In the genomic region with DNA sequence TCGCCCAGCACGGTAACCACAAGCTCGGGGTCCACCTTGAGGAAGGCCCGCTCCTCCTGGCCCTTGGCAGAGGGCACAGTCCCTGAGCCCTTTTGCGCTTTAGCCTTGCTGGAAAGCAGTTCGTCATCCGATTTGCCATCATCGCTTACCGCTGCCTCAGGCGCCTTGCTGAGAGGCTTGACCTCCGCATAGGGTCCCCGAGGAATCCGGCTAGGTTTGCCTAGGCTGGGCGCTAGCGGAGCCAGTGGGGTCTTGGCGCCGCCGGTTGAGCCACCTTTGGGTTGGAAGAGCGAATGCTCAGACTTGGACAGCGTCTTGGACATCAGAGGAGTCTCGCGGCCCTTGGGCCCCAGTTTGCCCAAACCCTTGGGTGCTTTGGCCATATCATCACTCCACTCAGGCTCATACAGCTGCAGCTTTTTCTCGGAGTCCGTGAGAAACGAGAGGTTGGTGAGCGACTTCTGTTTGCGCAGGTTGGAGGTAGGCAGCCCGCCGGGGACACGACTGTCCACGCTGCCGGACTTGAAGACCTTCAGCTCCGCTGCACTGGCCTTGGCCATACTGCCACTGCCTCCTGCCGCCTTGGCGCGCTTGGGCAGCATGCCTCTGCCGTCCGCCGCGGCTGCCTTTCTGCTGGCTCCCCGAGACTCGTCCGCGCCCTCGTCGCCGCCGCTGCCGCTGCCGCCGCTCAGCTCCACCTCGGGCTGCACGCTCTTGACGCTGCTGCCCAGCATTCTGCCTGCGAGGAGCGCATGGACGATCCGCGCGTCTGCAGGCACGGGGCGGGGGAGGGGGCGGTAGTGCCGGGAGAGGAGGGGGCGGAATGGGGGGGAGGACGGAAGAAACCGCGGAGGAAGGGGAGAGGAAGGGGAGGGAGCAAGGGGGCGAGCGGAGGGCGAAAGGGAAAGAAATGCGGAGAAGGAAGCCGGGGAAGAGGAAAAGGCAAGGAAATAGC, we compare ENCODE assay signal across 8 mouse cellular contexts. TPM values are rescaled to one million over a fixed set of nuclear protein-coding genes. Genes with fewer than 3 reads are reported as not detected.
DNase-seq lines count a peak whose midpoint lies in the region; ATAC-seq and TF ChIP-seq lines count a peak whose summit lies in the region.

No protein-coding gene starts in this region.

- no peak for TF ChIP-seq CTCF in ES-Bruce4 (IDR thresholded peaks at IDR 0.05; ENCODE audit: low read depth, low read length)

- H3K27me3 ChIP-seq in ES-Bruce4 (ENCODE audit: control insufficient read depth, insufficient read depth, low read length, poor library complexity, severe bottlenecking) = peaks cover 2% of the 10 kb centered on the region
- H3K27me3 ChIP-seq in forebrain, embryonic 16.5 days (replicated peaks; ENCODE audit: control insufficient read depth, insufficient read depth, low read length) = no peaks in the 10 kb centered on the region
- H3K27me3 ChIP-seq in hindbrain, embryonic 14.5 days (ENCODE audit: control insufficient read depth, insufficient read depth, low read length) = no peaks in the 10 kb centered on the region

- peak overlapping the region; percentile 8 for H3K9ac ChIP-seq in ES-Bruce4 (ENCODE audit: low read depth, poor library complexity, severe bottlenecking)
- H3K9ac ChIP-seq in forebrain, embryonic 16.5 days (replicated peaks; ENCODE audit: low read depth, low read length) = peak overlapping the region; percentile 92
- peak overlapping the region; percentile 93 for H3K9ac ChIP-seq in hindbrain, embryonic 14.5 days

- 1% methylated on average over 68 of the region's 73 CpGs for WGBS in forebrain, embryonic 16.5 days
- WGBS in hindbrain, embryonic 14.5 days = 2% methylated on average over 71 of the region's 73 CpGs
- WGBS in macrophage (ENCODE audit: missing documents) = 44% methylated on average over 49 of the region's 73 CpGs

- H3K4me1 ChIP-seq in ES-Bruce4 (ENCODE audit: control insufficient read depth, insufficient read depth, low read length) = peaks cover 21% of the 10 kb centered on the region
- H3K4me1 ChIP-seq in forebrain, embryonic 16.5 days (replicated peaks; ENCODE audit: control insufficient read depth, insufficient read depth, low read length) = peaks cover 58% of the 10 kb centered on the region
- peaks cover 57% of the 10 kb centered on the region for H3K4me1 ChIP-seq in hindbrain, embryonic 14.5 days (replicated peaks; ENCODE audit: control insufficient read depth, insufficient read depth, low read length)

- H3K36me3 ChIP-seq in ES-Bruce4 (ENCODE audit: control insufficient read depth, insufficient read depth, low read length, poor library complexity, severe bottlenecking) (no peaks in the 10 kb centered on the region), macrophage (ENCODE audit: inconsistent target) (no peaks in the 10 kb centered on the region)
- H3K36me3 ChIP-seq in forebrain, embryonic 16.5 days (ENCODE audit: control insufficient read depth, insufficient read depth) = no peaks in the 10 kb centered on the region
- H3K36me3 ChIP-seq in hindbrain, embryonic 14.5 days (replicated peaks; ENCODE audit: control insufficient read depth, insufficient read depth) = no peaks in the 10 kb centered on the region

- intact Hi-C loops in left cerebral cortex, postnatal 14 days (cut with DNase I) = loop anchor here (5.0 kb wide), 1 partner anchor 82 kb away; no protein-coding TSS in a partner anchor

- TF ChIP-seq POLR2A in ES-Bruce4 (IDR thresholded peaks at IDR 0.05; ENCODE audit: insufficient read depth, low read length) = no peak

- H3K9me3 ChIP-seq in ES-Bruce4 (replicated peaks; ENCODE audit: control insufficient read depth, insufficient read depth, low read length, poor library complexity, severe bottlenecking) = no peaks in the 10 kb centered on the region
- H3K9me3 ChIP-seq in forebrain, embryonic 16.5 days (ENCODE audit: control insufficient read depth, low read length) = no peaks in the 10 kb centered on the region
- H3K9me3 ChIP-seq in hindbrain, embryonic 14.5 days (ENCODE audit: control insufficient read depth, low read length) = no peaks in the 10 kb centered on the region

- H3K27ac ChIP-seq in ES-Bruce4 (ENCODE audit: insufficient read depth, low read length) (no peak overlapping the region), macrophage (no peak overlapping the region)
- H3K27ac ChIP-seq in forebrain, embryonic 16.5 days (ENCODE audit: low read length) = peak overlapping the region; percentile 95
- peak overlapping the region; percentile 94 for H3K27ac ChIP-seq in hindbrain, embryonic 14.5 days

- DNase-seq in adrenal gland, postnatal 10 days = peak; percentile 71
- peak; percentile 59 for DNase-seq in hindbrain, embryonic 14.5 days (ENCODE audit: low spot score)
- DNase-seq in left cerebral cortex, postnatal 14 days (ENCODE audit: low spot score in 2 of 2) = peak; percentile 58 to 70
- peak; percentile 52 to 54 for DNase-seq in right cerebral cortex, postnatal 36 days (ENCODE audit: low spot score in 2 of 2)
- no peak for DNase-seq in yolk sac, embryonic 10.5 days (ENCODE audit: low spot score)

- H3K79me2 ChIP-seq in macrophage (ENCODE audit: inconsistent target) = peaks cover 35% of the 10 kb centered on the region

- H3K4me3 ChIP-seq in ES-Bruce4 (ENCODE audit: low read depth, low read length) = peak overlapping the region; percentile 65
- peak overlapping the region; percentile 89 for H3K4me3 ChIP-seq in forebrain, embryonic 16.5 days (replicated peaks; ENCODE audit: low read length)
- H3K4me3 ChIP-seq in hindbrain, embryonic 14.5 days (replicated peaks; ENCODE audit: low read length) = peak overlapping the region; percentile 83
- peak overlapping the region; percentile 22; the same call in 1 of the 2 replicates for H3K4me3 ChIP-seq in macrophage (ENCODE audit: inconsistent target)

- no peak for TF ChIP-seq EP300 in ES-Bruce4 (IDR thresholded peaks at IDR 0.05; ENCODE audit: insufficient read depth, low read depth, low read length)

- H3K4me2 ChIP-seq in forebrain, embryonic 16.5 days (ENCODE audit: low read length) = peak overlapping the region; percentile 80
- H3K4me2 ChIP-seq in hindbrain, embryonic 14.5 days (replicated peaks) = peak overlapping the region; percentile 85

- peak; percentile 69 for ATAC-seq in forebrain, embryonic 16.5 days
- ATAC-seq in hindbrain, embryonic 14.5 days (ENCODE audit: low FRiP score) = peak; percentile 69

RNA-seq across cellular contexts. Expression of a gene that starts 22.2 kb away (rescaled TPM):
- polyA plus RNA-seq in ES-Bruce4 (2011; ENCODE audit: insufficient read depth, insufficient read length, low read depth, missing spikeins) = 31.7 and 34.2 TPM in 2 replicates
- total RNA-seq in adrenal gland, postnatal 10 days (2021) = 10 to 100 TPM; 20.8 to 35.2 TPM
- polyA plus RNA-seq in forebrain, embryonic 16.5 days (2015; fragmentation: Nextera tagmentation; extraction: Ambion mirVana) = 48.6 and 62.6 TPM in 2 replicates
- polyA plus RNA-seq in hindbrain, embryonic 14.5 days (2014; fragmentation: Nextera tagmentation; extraction: Ambion mirVana) = 56.2 and 60.2 TPM in 2 replicates
- 100 to 1,000 TPM; 146 to 161 TPM for total RNA-seq in left cerebral cortex, postnatal 14 days (2021)
- total RNA-seq in macrophage (2018; cell fraction: chromatin; rRNA removed) = 100 to 1,000 TPM in 23 of 26 experiments, 10 to 100 TPM in 3; 59.0 to 292 (median 135) TPM
- total RNA-seq in macrophage (2018; cell fraction: cytosol; rRNA removed) = 10 to 100 TPM; 16.1 to 57.6 (median 32.9) TPM
- total RNA-seq in macrophage (2018; cell fraction: nucleus; rRNA removed) = 100 to 1,000 TPM in 6 of 26 experiments, 10 to 100 TPM in 20; 40.7 to 174 (median 60.5) TPM
- 23.0 to 33.0 TPM (median 24.1 TPM) in 3 replicates for polyA plus RNA-seq in macrophage (2018)

Comparison
In these comparisons a context has a peak if more than half of its experiments do, and no peak if none do; other contexts are left out.
1. H3K27ac ChIP-seq: peak in forebrain, embryonic 16.5 days (single experiment) and hindbrain, embryonic 14.5 days (single experiment); none in ES-Bruce4 (single experiment) and macrophage (single experiment).
2. H3K4me3 ChIP-seq: peak in every context shown above with its lines; median percentile 89 in forebrain, embryonic 16.5 days; 83 in hindbrain, embryonic 14.5 days; 65 in ES-Bruce4; 22 in macrophage.
3. H3K9ac ChIP-seq: peak in every context shown above with its lines; median percentile 93 in hindbrain, embryonic 14.5 days; 92 in forebrain, embryonic 16.5 days; 8 in ES-Bruce4.